ENCODE assay signal across 8 mouse cellular contexts in genomic region chr14:32160563-32160962, GRCm38 (mm10). TPM values are rescaled to one million over a fixed set of nuclear protein-coding genes. Genes with fewer than 3 reads are reported as not detected.
DNase-seq lines count a peak whose midpoint lies in the region; ATAC-seq and TF ChIP-seq lines count a peak whose summit lies in the region.

No protein-coding gene starts in this region.

- peak overlapping the region; percentile 82 for H3K4me2 ChIP-seq in CH12.LX (ENCODE audit: insufficient read depth, low read depth, poor library complexity, severe bottlenecking)
- peak overlapping the region; percentile 85 for H3K4me2 ChIP-seq in forebrain, embryonic 15.5 days (replicated peaks)
- H3K4me2 ChIP-seq in liver, embryonic 15.5 days: peak overlapping the region; percentile 74

- peak; percentile 82 for DNase-seq in heart, adult 11 months
- DNase-seq in heart, adult 9 months (ENCODE audit: low spot score in 2 of 2): no peak
- DNase-seq in CH12.LX (ENCODE audit: extremely low read depth): no peak
- no peak for DNase-seq in adrenal gland, adult 2 months
- DNase-seq in gastrocnemius, adult 8-10 months (ENCODE audit: low spot score in 2 of 2): no peak
- DNase-seq in spleen, postnatal 4 days (ENCODE audit: low spot score in 2 of 2): no peak

- H3K27me3 ChIP-seq in CH12.LX (replicated peaks): no peaks in the 10 kb centered on the region
- no peaks in the 10 kb centered on the region for H3K27me3 ChIP-seq in forebrain, embryonic 15.5 days
- no peaks in the 10 kb centered on the region for H3K27me3 ChIP-seq in liver, embryonic 15.5 days

- H3K9me3 ChIP-seq in CH12.LX (replicated peaks; ENCODE audit: low read length): peaks cover 7% of the 10 kb centered on the region
- H3K9me3 ChIP-seq in forebrain, embryonic 15.5 days: no peaks in the 10 kb centered on the region
- H3K9me3 ChIP-seq in liver, embryonic 15.5 days (replicated peaks): no peaks in the 10 kb centered on the region

- no peak for TF ChIP-seq POLR2A in CH12.LX (IDR thresholded peaks at IDR 0.05; ENCODE audit: low read depth, low read length)

- no peak for TF ChIP-seq EP300 in CH12.LX (IDR thresholded peaks at IDR 0.05; ENCODE audit: low read length)

- no peak for TF ChIP-seq CTCF in CH12.LX (conservative IDR thresholded peaks at IDR 0.05 in 1 of 2, IDR thresholded peaks at IDR 0.05 in 1 of 2; ENCODE audit: low read depth in 2 of 2, low read length in 2 of 2)

- H3K9ac ChIP-seq in CH12.LX (ENCODE audit: insufficient read depth, low read depth): peak overlapping the region; percentile 93
- peak overlapping the region; percentile 86 for H3K9ac ChIP-seq in forebrain, embryonic 15.5 days (replicated peaks)
- peak overlapping the region; percentile 94 for H3K9ac ChIP-seq in liver, embryonic 15.5 days

- WGBS in forebrain, embryonic 15.5 days: 41% methylated on average over 7 of the region's 7 CpGs
- 13% methylated on average over 7 of the region's 7 CpGs for WGBS in liver, embryonic 15.5 days (ENCODE audit: insufficient replicate concordance)

- TF ChIP-seq RAD21 in CH12.LX (IDR thresholded peaks at IDR 0.05; ENCODE audit: low read depth, low read length): no peak

- H3K4me1 ChIP-seq in CH12.LX (ENCODE audit: control insufficient read depth in 1 of 2, insufficient read depth in 2 of 2): peaks cover 0 to 44% of the 10 kb centered on the region in 2 experiments; a peak in 2 of 4 replicates
- H3K4me1 ChIP-seq in forebrain, embryonic 15.5 days: peaks cover 28% of the 10 kb centered on the region
- peaks cover 64% of the 10 kb centered on the region for H3K4me1 ChIP-seq in liver, embryonic 15.5 days (replicated peaks)

- in situ Hi-C loops in CH12.LX (cut with MboI; ENCODE audit: low pct_ligation_motif_present, low pct_unique_long_range_greater_than_20kb, low sequenced_read_pairs): no loop called here

- H3K79me2 ChIP-seq in CH12.LX (replicated peaks; ENCODE audit: control insufficient read depth, extremely low read depth, insufficient read depth, poor library complexity, severe bottlenecking): peaks cover 43% of the 10 kb centered on the region

- peaks cover 0 to 17% of the 10 kb centered on the region in 2 experiments for H3K36me3 ChIP-seq in CH12.LX (replicated peaks in 1 of 2; ENCODE audit: control insufficient read depth in 1 of 2, insufficient read depth in 1 of 2, low read length in 1 of 2)
- no peaks in the 10 kb centered on the region for H3K36me3 ChIP-seq in forebrain, embryonic 15.5 days
- H3K36me3 ChIP-seq in liver, embryonic 15.5 days (replicated peaks): no peaks in the 10 kb centered on the region; the same call in 1 of the 2 replicates

- dilution Hi-C loops in CH12.LX (cut with MboI; ENCODE audit: extremely low pct_ligation_motif_present, extremely low pct_unique_long_range_greater_than_20kb, low sequenced_read_pairs): no loop called here

- H3K27ac ChIP-seq in CH12.LX (ENCODE audit: insufficient read depth, low read depth): no peak overlapping the region; the same call in 1 of the 2 replicates
- H3K27ac ChIP-seq in forebrain, embryonic 15.5 days (replicated peaks): peak overlapping the region; percentile 64; the same call in 1 of the 2 replicates
- peak overlapping the region; percentile 98 for H3K27ac ChIP-seq in liver, embryonic 15.5 days (replicated peaks)

- H3K4me3 ChIP-seq in CH12.LX (replicated peaks in 1 of 3; ENCODE audit: low read depth in 2 of 3, low read length in 2 of 3, poor library complexity in 1 of 3): peak overlapping the region; percentile 80 to 98 (median 96)
- peak overlapping the region; percentile 67 for H3K4me3 ChIP-seq in forebrain, embryonic 15.5 days
- peak overlapping the region; percentile 87 for H3K4me3 ChIP-seq in liver, embryonic 15.5 days (replicated peaks)

- ATAC-seq in forebrain, embryonic 15.5 days (replicated peaks): no peak
- ATAC-seq in liver, embryonic 15.5 days (ENCODE audit: insufficient read depth): no peak

TF ChIP-seq in CH12.LX, 34 proteins besides CTCF, POLR2A, EP300 and RAD21:
- TF ChIP-seq MXI1 (IDR thresholded peaks at IDR 0.05; ENCODE audit: low read depth, low read length) (no peak), NRF1 (IDR thresholded peaks at IDR 0.05; ENCODE audit: low read depth, low read length) (no peak), ETS1 (conservative IDR thresholded peaks at IDR 0.05; ENCODE audit: low read depth, low read length) (no peak), CHD2 (IDR thresholded peaks at IDR 0.05; ENCODE audit: low read length) (no peak), IRF4 (IDR thresholded peaks at IDR 0.05; ENCODE audit: low read depth, low read length) (no peak), JUND (conservative IDR thresholded peaks at IDR 0.05; ENCODE audit: low read depth, low read length) (no peak), KAT2A (IDR thresholded peaks at IDR 0.05; ENCODE audit: insufficient replicate concordance, low read length) (no peak), E2F4 (IDR thresholded peaks at IDR 0.05; ENCODE audit: insufficient replicate concordance, low read depth, low read length) (no peak), USF1 (IDR thresholded peaks at IDR 0.05; ENCODE audit: low read depth, low read length) (no peak), BHLHE40 (IDR thresholded peaks at IDR 0.05; ENCODE audit: low read depth, low read length) (no peak), ELF1 (IDR thresholded peaks at IDR 0.05; ENCODE audit: low read depth, low read length) (no peak), SIN3A (IDR thresholded peaks at IDR 0.05; ENCODE audit: low read length) (no peak), TCF12 (IDR thresholded peaks at IDR 0.05; ENCODE audit: low read depth, low read length) (no peak), JUN (IDR thresholded peaks at IDR 0.05; ENCODE audit: insufficient read depth, low read depth, low read length) (no peak), GABPA (IDR thresholded peaks at IDR 0.05; ENCODE audit: insufficient replicate concordance, low read depth, low read length) (no peak), MAZ (IDR thresholded peaks at IDR 0.05; ENCODE audit: low read depth, low read length) (no peak)

RNA-seq across cellular contexts. Expression of gene Ncoa4, which starts 0.9 kb away (rescaled TPM):
- total RNA-seq in CH12.LX (2012; rRNA removed): 41.6 and 47.6 TPM in 2 replicates
- total RNA-seq in CH12.LX (2014; rRNA removed): 102 and 109 TPM in 2 replicates
- polyA plus RNA-seq in CH12.LX (2012; ENCODE audit: insufficient read length, low read depth): 59.3 and 63.9 TPM in 2 replicates
- 103 and 112 TPM in 2 replicates for polyA plus RNA-seq in forebrain, embryonic 15.5 days (2015; fragmentation: Nextera tagmentation; extraction: Ambion mirVana)
- polyA plus RNA-seq in liver, embryonic 15.5 days (2015; fragmentation: Nextera tagmentation; extraction: Ambion mirVana): 332 and 365 TPM in 2 replicates
- total RNA-seq in adrenal gland, adult 2 months (2021): 100 to 1,000 TPM; 155 to 232 TPM
- 18.6 and 27.6 TPM in 2 replicates for polyA plus RNA-seq in adrenal gland, adult 2 months (2012; rRNA removed)
- total RNA-seq in gastrocnemius, adult 8-10 months (2022): 10 to 100 TPM; 56.3 to 83.2 (median 68.9) TPM

RNA-seq across cellular contexts. Expression of gene Msmb, which starts 18.7 kb away (rescaled TPM):
- total RNA-seq in CH12.LX (2012; rRNA removed) (not detected in 2 replicates), CH12.LX (2014; rRNA removed) (not detected in 2 replicates)
- polyA plus RNA-seq in CH12.LX (2012; ENCODE audit: insufficient read length, low read depth): not detected in 2 replicates
- not detected in 2 replicates for polyA plus RNA-seq in forebrain, embryonic 15.5 days (2015; fragmentation: Nextera tagmentation; extraction: Ambion mirVana)
- polyA plus RNA-seq in liver, embryonic 15.5 days (2015; fragmentation: Nextera tagmentation; extraction: Ambion mirVana): 0.30 and 0.31 TPM in 2 replicates
- total RNA-seq in adrenal gland, adult 2 months (2021): not detected
- not detected in 2 replicates for polyA plus RNA-seq in adrenal gland, adult 2 months (2012; rRNA removed)
- total RNA-seq in gastrocnemius, adult 8-10 months (2022): not detected

RNA-seq across cellular contexts. Expression of gene Timm23, which starts 41.1 kb away (rescaled TPM):
- total RNA-seq in CH12.LX (2012; rRNA removed): 285 and 389 TPM in 2 replicates
- total RNA-seq in CH12.LX (2014; rRNA removed): 496 and 558 TPM in 2 replicates
- 425 and 495 TPM in 2 replicates for polyA plus RNA-seq in CH12.LX (2012; ENCODE audit: insufficient read length, low read depth)
- polyA plus RNA-seq in forebrain, embryonic 15.5 days (2015; fragmentation: Nextera tagmentation; extraction: Ambion mirVana): 221 and 228 TPM in 2 replicates
- polyA plus RNA-seq in liver, embryonic 15.5 days (2015; fragmentation: Nextera tagmentation; extraction: Ambion mirVana): 159 and 163 TPM in 2 replicates
- total RNA-seq in adrenal gland, adult 2 months (2021): 100 to 1,000 TPM; 150 to 152 TPM
- polyA plus RNA-seq in adrenal gland, adult 2 months (2012; rRNA removed): 165 TPM in 2 replicates
- total RNA-seq in gastrocnemius, adult 8-10 months (2022): 100 to 1,000 TPM; 183 to 225 (median 215) TPM

RNA-seq across cellular contexts. Expression of gene Parg, which starts 41.2 kb away (rescaled TPM):
- total RNA-seq in CH12.LX (2012; rRNA removed) (36.3 and 39.9 TPM in 2 replicates), CH12.LX (2014; rRNA removed) (66.1 and 77.9 TPM in 2 replicates)
- 25.7 and 40.6 TPM in 2 replicates for polyA plus RNA-seq in CH12.LX (2012; ENCODE audit: insufficient read length, low read depth)
- polyA plus RNA-seq in forebrain, embryonic 15.5 days (2015; fragmentation: Nextera tagmentation; extraction: Ambion mirVana): 39.8 and 41.7 TPM in 2 replicates
- 13.0 and 13.1 TPM in 2 replicates for polyA plus RNA-seq in liver, embryonic 15.5 days (2015; fragmentation: Nextera tagmentation; extraction: Ambion mirVana)
- total RNA-seq in adrenal gland, adult 2 months (2021): 10 to 100 TPM; 49.0 to 69.1 TPM
- polyA plus RNA-seq in adrenal gland, adult 2 months (2012; rRNA removed): 6.3 and 8.9 TPM in 2 replicates
- 10 to 100 TPM; 16.4 to 20.8 (median 18.5) TPM for total RNA-seq in gastrocnemius, adult 8-10 months (2022)
